Mouse (Mus musculus) gastrocnemius, adult 18-20 months (tissue): ENCODE data around the gene 1700025F22Rik. TPM values are rescaled to one million over a fixed set of nuclear protein-coding genes. Genes with fewer than 3 reads are reported as not detected.
"Not testable (repeated sequence)": the region's sequence is repeated elsewhere in the genome, so short reads cannot be mapped to it uniquely, and the experiment has no call there.

Experiments used
- DNase-seq: peaks from one replicate; pipeline ENCODE4 v3.0.0; 2021; ENCODE audit warnings: low spot score
- long read RNA-seq, 2 experiments: library from polyadenylated mRNA; stranded (forward); transcript quantifications; one replicate each; pipeline ENCODE4 v2.0.0; 2021
- total RNA-seq, 2 experiments: library from RNA; stranded (reverse); gene quantifications; 2 replicates each; pipeline ENCODE4 v1.2.3; 2021

Gene 1700025F22Rik
- total RNA-seq: not detected
- long read RNA-seq, experiment 1: 0 reads
- long read RNA-seq, experiment 2: 0 reads

DNA sequence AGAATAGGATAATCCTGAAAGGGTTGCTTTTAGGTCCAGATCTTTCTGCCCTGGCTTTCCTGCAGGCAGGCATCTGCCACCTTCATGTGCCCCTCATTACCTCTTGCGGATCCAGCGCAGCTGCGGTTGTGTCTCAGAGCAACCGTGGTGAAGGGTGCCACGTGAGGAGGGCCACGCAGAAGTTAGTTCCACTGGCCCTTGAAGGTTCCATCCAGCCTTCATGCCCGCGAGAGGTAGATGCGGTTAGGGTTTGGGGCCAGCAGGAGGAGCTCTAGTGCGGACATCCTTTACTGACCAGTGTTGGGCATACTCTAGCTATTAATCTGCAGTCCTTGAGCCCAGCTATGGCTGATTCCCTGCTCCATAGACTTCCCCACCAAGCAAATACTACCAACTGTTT, at the start of gene 1700025F22Rik:
TSS of gene 1700025F22Rik (minus strand) at position 149 of the 400 bp plus-strand sequence.
- DNase-seq: no peak

DNA sequence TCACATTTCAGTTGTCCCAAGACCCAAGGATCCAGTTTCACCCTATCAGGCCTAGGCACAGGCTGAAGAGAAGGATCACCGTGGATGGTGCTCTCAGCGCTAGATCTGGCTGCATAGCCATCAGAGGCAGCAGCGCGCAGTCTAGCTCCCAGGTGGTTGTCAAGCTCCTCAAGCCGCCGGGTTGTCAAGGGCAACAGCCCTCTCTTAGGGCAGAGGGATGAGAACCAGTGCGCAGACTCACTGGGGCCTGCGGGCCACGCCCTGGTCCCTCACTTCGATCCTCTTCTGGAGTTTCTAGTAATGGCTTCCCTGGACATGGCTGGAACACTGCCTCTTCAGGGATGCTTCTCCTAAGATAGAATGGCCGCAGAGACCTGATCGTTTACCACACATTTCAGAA, 31.4 kb upstream of the 1700025F22Rik start, which contains the start of gene Ms4a13:
TSS of gene Ms4a13 (minus strand) at position 192 of the 400 bp plus-strand sequence.
- no peak for DNase-seq

GRCm38 (mm10) chr19:11192552-11192951, 27.4 kb upstream of the 1700025F22Rik start:
- no peak for DNase-seq

DNA sequence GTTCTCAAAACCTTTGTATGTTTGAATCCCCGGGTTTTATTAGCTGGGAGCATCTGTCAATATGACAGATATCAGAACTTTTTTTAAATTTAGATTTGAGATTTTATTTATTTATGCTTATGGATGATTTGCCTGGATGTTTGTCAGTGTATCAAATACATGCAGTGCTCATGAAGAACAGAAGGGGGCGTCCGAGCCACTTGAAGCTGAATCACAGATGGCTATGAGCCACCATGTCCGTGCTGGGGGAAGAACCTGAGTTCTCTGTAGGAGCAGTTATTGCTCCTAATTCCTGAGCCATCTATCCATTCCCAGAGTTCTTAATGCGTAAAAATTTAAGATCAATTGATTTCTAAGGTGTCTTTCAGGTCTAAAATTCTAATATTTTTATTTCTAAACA, 19.0 kb upstream of the 1700025F22Rik start:
- peak; percentile 11 for DNase-seq

DNA sequence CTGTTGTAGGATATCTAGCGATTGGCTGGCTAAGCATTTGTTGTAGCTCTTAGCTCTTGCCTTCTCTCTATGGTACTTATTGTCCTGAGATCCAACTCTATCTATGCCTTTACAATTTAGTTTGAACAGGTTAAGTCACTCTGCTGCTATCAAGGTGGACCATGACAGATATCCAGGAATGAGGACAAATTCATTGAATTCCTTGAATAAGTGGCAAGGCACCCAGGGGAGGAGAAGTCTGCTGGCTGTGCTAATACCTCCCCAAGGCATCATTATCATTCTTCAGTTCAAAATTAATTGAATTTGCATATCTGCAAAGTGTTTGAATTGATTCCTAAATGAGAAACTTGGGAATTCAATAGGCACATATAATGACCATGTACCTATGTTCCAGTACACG, 12.3 kb upstream of the 1700025F22Rik start:
- DNase-seq: no peak

- not testable (repeated sequence) for DNase-seq
Measured at GRCm38 (mm10) chr19:11157890-11158289, 7.2 kb downstream of the 1700025F22Rik start.

- no peak for DNase-seq
Measured at GRCm38 (mm10) chr19:11135336-11135735, 29.8 kb downstream of the 1700025F22Rik start.

- DNase-seq: no peak
Measured at GRCm38 (mm10) chr19:11134852-11135251, 30.3 kb downstream of the 1700025F22Rik start.

GRCm38 (mm10) chr19:11130776-11131175, 34.3 kb downstream of the 1700025F22Rik start, which contains the start of gene 1700017D01Rik:
TSS of gene 1700017D01Rik (minus strand) at chr19:11130876.
- not testable (repeated sequence) for DNase-seq

GRCm38 (mm10) chr19:11129702-11130101, 35.4 kb downstream of the 1700025F22Rik start:
- DNase-seq: no peak

DNA sequence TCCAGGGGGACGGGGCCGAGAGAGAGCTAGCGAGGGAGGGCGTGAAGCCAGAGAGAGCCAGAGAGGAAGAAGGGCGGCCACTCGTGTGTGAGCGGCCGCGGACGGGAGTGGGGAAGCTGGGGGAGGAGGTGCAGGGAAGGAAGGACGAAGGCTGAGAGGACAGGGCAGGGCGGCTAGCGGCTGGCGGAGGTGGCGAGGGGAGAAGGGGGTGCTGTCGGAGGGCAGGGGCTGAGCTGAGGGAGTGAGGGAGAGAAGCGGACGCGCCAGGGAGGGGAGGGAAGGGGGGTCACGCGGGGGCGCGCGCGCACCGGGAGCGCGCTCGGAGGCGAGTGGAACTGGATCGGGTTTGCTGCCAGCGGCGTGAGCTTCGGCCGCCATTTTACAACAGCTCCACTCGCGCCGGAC, 44.1 kb downstream of the 1700025F22Rik start:
- peak; percentile 3 for DNase-seq

DNA sequence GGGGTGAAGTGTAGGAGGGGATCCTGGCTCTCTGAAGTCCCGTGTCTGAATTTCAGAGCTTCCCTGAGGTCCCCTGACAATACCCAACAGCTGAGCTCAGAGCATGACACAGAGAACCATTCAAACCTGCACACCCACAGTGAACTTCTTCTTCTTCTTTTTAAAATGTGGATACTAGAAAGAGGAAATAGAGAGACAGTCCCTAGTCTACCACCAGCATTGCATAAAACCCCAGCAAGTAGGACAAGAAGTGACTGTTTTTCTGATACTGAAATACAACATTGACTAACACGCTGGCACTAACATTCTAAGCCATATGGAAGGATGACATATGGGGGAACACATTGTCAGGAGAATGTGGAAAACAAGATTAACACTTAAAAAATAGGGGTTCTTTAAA, 45.8 kb downstream of the 1700025F22Rik start:
- no peak for DNase-seq

- DNase-seq: peak; percentile 70
Measured at GRCm38 (mm10) chr19:11107746-11108145, 57.4 kb downstream of the 1700025F22Rik start.

DNA sequence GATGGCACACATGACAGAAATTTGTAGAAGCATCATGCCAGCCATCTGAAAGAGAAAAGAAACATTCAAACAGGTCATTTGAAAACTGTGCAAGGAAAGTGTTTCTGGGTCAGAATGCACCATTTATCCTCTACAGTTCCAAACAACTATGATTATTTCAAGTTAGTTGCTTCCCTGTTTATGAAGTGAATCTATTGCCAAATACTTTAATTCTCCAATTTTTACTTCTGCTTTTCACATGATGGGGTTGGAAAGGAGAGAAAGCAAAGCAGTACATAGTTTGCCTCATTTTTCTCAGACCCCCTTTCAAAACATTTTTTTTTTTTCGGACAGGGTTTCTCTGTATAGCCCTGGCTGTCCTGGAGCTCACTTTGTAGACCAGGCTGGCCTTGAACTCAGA, 63.2 kb downstream of the 1700025F22Rik start:
- DNase-seq: no peak

DNA sequence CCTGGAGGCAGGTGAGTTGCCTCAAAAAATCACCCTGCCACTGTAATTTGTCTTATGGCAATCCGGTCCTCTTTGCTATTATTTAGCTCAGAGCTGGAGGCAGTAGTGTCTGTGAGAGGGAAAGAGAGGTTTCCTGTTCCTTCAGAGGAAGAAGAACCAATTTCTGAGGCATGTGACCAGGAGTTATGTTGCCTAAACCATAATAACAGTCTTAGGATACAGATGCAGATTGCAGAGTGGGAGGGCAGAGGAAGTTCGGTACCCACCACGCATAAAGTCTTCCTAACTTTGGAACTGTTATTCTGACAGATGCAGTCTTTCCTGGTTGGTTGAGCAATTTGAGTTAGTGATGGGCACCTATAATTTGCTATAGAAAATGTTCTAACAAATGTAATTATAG, 66.7 kb downstream of the 1700025F22Rik start:
- no peak for DNase-seq

- not testable (repeated sequence) for DNase-seq
Measured at GRCm38 (mm10) chr19:11092131-11092530, 73.0 kb downstream of the 1700025F22Rik start.

Other genes with a start within 250 kb of the 1700025F22Rik start
- gene Zp1, start 244.7 kb downstream of the 1700025F22Rik start, total RNA-seq: not detected
- not detected for gene Ptgdr2, start 228.2 kb downstream of the 1700025F22Rik start, total RNA-seq
- gene Ccdc86, start 216.1 kb downstream of the 1700025F22Rik start, total RNA-seq: 10 to 100 TPM; 12.6 to 14.5 TPM
- gene Ms4a10, start 190.7 kb downstream of the 1700025F22Rik start, total RNA-seq: not detected
- gene Ms4a15, start 172.1 kb downstream of the 1700025F22Rik start, total RNA-seq: not detected
- gene Ms4a18, start 147.3 kb downstream of the 1700025F22Rik start, total RNA-seq: not detected
- under 1 TPM; 0.69 to 0.84 TPM for gene Ms4a8a, start 84.2 kb downstream of the 1700025F22Rik start, total RNA-seq
- gene 1700017D01Rik, start 34.4 kb downstream of the 1700025F22Rik start, total RNA-seq: not detected
- gene Ms4a13, start 31.4 kb upstream of the 1700025F22Rik start, total RNA-seq: not detected
- not detected for gene Ms4a12, start 67.1 kb upstream of the 1700025F22Rik start, total RNA-seq
- under 1 TPM in 1 of 2 experiments, not detected in 1; 0.09 TPM for gene Ms4a1, start 100.9 kb upstream of the 1700025F22Rik start, total RNA-seq
- not detected for gene Ms4a5, start 118.6 kb upstream of the 1700025F22Rik start, total RNA-seq
- gene Ms4a14, start 149.1 kb upstream of the 1700025F22Rik start, total RNA-seq: under 1 TPM in 1 of 2 experiments, not detected in 1; 0.05 TPM
- gene Ms4a7, start 170.8 kb upstream of the 1700025F22Rik start, total RNA-seq: under 1 TPM; 0.32 to 0.76 TPM
- gene Ms4a4a, start 210.2 kb upstream of the 1700025F22Rik start, total RNA-seq: 1 to 10 TPM; 1.9 TPM
- not detected for gene Ms4a4c, start 239.4 kb upstream of the 1700025F22Rik start, total RNA-seq